Mouse (Mus musculus): ENCODE data around the gene Ccr6.

DNA sequence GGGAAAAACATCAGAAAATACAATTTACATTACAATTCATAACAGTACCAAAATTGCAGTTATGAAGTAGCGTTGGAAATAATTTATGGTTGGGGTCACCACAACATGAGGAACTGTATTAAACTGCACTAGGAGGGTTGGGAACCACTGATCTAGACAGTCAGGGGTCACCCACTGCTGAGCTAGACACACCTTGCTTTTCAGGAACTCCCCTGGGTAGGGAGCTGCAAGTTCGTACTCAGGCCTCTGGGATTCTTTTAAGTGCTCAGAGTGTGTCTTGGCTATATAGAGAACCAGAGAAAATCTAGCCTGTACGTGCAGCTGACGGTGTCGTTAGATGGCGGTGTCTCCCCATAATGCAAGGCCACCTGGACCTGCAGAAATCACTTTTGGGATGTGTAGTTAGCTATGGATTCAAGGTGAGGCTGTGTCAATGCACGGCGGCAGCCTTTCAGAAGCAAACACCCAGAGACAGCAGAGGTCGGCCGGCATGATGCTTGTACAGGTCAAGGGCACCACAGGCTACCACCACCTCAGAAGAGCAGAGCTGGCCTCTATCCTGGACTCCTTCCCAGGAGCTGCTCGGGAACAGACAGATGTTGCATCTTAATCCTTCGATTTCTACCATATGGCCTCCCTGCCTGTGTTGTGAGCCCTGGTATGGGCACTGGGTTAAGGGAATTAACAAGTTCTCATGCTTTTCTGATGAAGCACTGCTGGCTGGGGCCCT is 20.7 kb upstream of the Ccr6 start:
- TF ChIP-seq POLR2A (IDR thresholded peaks at IDR 0.05; ENCODE audit: low read depth, low read length) (no peak), CTCF (conservative IDR thresholded peaks at IDR 0.05; ENCODE audit: insufficient read depth, insufficient read length, low read depth, low read length) (no peak)

Measured in kidney, adult 2 months (tissue).